Mouse (Mus musculus) CH12.LX (cell line): Measurements from ENCODE around the gene Ovca2.

Experiments
- CTCF ChIP-seq, 2 experiments: IDR thresholded peaks in 1 of 2; conservative IDR thresholded peaks in 1 of 2; 2 replicates each; pipeline ENCODE4 v1.5.1; 2011 to 2012; ENCODE audit warnings: low read depth in 2 of 2, low read length in 2 of 2, improper control_type of control experiment in 1 of 2, inconsistent platforms in 1 of 2, mild to moderate bottlenecking in 1 of 2, moderate library complexity in 1 of 2
- EP300 ChIP-seq: IDR thresholded peaks from 2 replicates; pipeline ENCODE4 v1.6.1; 2011; ENCODE audit warnings: low read length, improper control_type of control experiment

- TF ChIP-seq CTCF (conservative IDR thresholded peaks at IDR 0.05 in 1 of 2, IDR thresholded peaks at IDR 0.05 in 1 of 2; ENCODE audit: low read depth in 2 of 2, low read length in 2 of 2) (peak in 1 of 2 experiments; percentile 15; a peak in 2 of 4 replicates), EP300 (no peak)
Observed at GRCm38 (mm10) chr11:75150346-75150745, 28.3 kb downstream of the Ovca2 start.
